Mouse (Mus musculus) mammary gland, adult 2 months (tissue): Measurements from ENCODE around the gene Olfr1211. TPM values are rescaled to one million over a fixed set of nuclear protein-coding genes. Genes with fewer than 3 reads are reported as not detected.

Experiments used
- polyA plus RNA-seq: library from polyadenylated mRNA; depleted of rRNA; stranded (reverse); fragments of >200 nt; gene quantifications from 2 replicates; pipeline ENCODE4 v1.2.3, GENCODE M21; 2012; ENCODE audit warnings: low replicate concordance; rRNA removed

The Olfr1211 gene
- polyA plus RNA-seq = not detected in 2 replicates

DNA sequence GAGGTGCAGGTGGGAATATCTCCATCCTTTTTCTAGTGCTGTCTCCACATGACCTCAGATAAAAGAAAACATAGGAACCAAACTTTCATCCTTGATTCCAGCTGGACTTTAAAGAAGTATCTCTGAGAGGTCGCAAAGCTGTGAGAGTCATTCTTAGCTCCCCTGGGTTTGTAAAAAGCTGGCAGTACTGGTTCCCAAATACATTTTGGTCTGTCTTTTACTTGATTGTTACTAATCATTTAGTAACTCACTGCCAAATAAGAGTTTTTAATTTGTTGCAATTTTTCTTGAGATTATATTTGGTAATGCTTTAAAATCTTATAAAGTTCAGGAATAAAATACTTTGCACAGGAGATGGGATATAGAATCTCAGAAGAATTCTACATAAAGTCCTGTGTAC is at the start of gene Olfr1211:
TSS of gene Olfr1211 (minus strand) at position 101 of the 400 bp plus-strand sequence.

DNA sequence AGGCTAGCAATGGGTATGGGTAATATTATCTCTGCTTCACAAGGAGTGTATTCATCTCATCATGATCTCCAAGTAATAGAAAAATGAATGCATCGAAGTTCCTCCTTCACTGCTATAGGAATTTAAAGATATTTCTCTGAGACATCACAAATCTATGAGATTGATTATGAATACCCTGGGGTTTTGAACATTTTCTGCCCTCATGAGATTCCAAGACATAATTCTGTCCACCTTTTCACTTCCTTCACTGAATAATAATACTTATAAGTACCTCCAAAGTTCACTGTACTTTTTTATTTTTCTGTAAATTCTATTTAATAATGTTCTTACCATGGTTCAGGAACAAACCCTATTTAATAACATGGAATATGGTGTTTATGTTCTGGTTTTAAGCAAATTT is 42.3 kb upstream of the Olfr1211 start, which contains the start of gene Gm13762:
TSS of gene Gm13762 (minus strand) at position 101 of the 400 bp plus-strand sequence.

GRCm38 (mm10) chr2:88953669-88954068 is 15.8 kb upstream of the Olfr1211 start, which contains the start of gene Olfr1212:
Gene Olfr1212, plus strand, starts transcription at chr2:88953969.

GRCm38 (mm10) chr2:88915057-88915456 is 22.9 kb downstream of the Olfr1211 start, which contains the start of gene Olfr1209:
Gene Olfr1209, minus strand, starts transcription at chr2:88915157.

GRCm38 (mm10) chr2:88902211-88902610 is 35.7 kb downstream of the Olfr1211 start, which contains the start of gene Olfr1208:
Gene Olfr1208, minus strand, starts transcription at chr2:88902311.

Other genes with a start within 250 kb of the Olfr1211 start
- not detected in 2 replicates for gene Olfr1195, start 248.9 kb downstream of the Olfr1211 start, polyA plus RNA-seq
- not detected in 2 replicates for gene Olfr1196, start 233.5 kb downstream of the Olfr1211 start, polyA plus RNA-seq
- gene Olfr1197, start 205.7 kb downstream of the Olfr1211 start, polyA plus RNA-seq = not detected in 2 replicates
- gene Olfr1198, start 186.7 kb downstream of the Olfr1211 start, polyA plus RNA-seq = not detected in 2 replicates
- gene Olfr1199, start 177.6 kb downstream of the Olfr1211 start, polyA plus RNA-seq = not detected in 2 replicates
- gene Olfr1200, start 167.6 kb downstream of the Olfr1211 start, polyA plus RNA-seq = not detected in 2 replicates
- gene Olfr1201, start 145.1 kb downstream of the Olfr1211 start, polyA plus RNA-seq = not detected in 2 replicates
- not detected in 2 replicates for gene Olfr1202, start 123.6 kb downstream of the Olfr1211 start, polyA plus RNA-seq
- gene Olfr1205, start 108.4 kb downstream of the Olfr1211 start, polyA plus RNA-seq = not detected in 2 replicates
- not detected in 2 replicates for gene Olfr1204, start 88.8 kb downstream of the Olfr1211 start, polyA plus RNA-seq
- not detected in 2 replicates for gene Olfr1206, start 74.9 kb downstream of the Olfr1211 start, polyA plus RNA-seq
- gene Olfr1208, start 35.8 kb downstream of the Olfr1211 start, polyA plus RNA-seq = not detected in 2 replicates
- gene Olfr1209, start 23.0 kb downstream of the Olfr1211 start, polyA plus RNA-seq = not detected in 2 replicates
- gene Olfr1212, start 15.9 kb upstream of the Olfr1211 start, polyA plus RNA-seq = not detected in 2 replicates
- not detected in 2 replicates for gene Gm13762, start 42.2 kb upstream of the Olfr1211 start, polyA plus RNA-seq
- not detected in 2 replicates for gene Olfr1214, start 54.5 kb upstream of the Olfr1211 start, polyA plus RNA-seq
- gene Olfr1215, start 68.9 kb upstream of the Olfr1211 start, polyA plus RNA-seq = not detected in 2 replicates
- gene Olfr1216, start 80.2 kb upstream of the Olfr1211 start, polyA plus RNA-seq = not detected in 2 replicates
- gene Olfr1217, start 94.0 kb upstream of the Olfr1211 start, polyA plus RNA-seq = not detected in 2 replicates
- gene Olfr1218, start 123.1 kb upstream of the Olfr1211 start, polyA plus RNA-seq = not detected in 2 replicates
- not detected in 2 replicates for gene Olfr1219, start 145.4 kb upstream of the Olfr1211 start, polyA plus RNA-seq
- not detected in 2 replicates for gene Olfr1220, start 168.7 kb upstream of the Olfr1211 start, polyA plus RNA-seq
- gene Olfr1221, start 179.2 kb upstream of the Olfr1211 start, polyA plus RNA-seq = not detected in 2 replicates
- gene Olfr1222, start 194.9 kb upstream of the Olfr1211 start, polyA plus RNA-seq = not detected in 2 replicates
- not detected in 2 replicates for gene Olfr1223, start 213.4 kb upstream of the Olfr1211 start, polyA plus RNA-seq
- not detected in 2 replicates for gene Olfr1224-ps1, start 226.0 kb upstream of the Olfr1211 start, polyA plus RNA-seq
- not detected in 2 replicates for gene Olfr1225, start 236.6 kb upstream of the Olfr1211 start, polyA plus RNA-seq